Mouse (Mus musculus) limb, embryonic 11.5 days (tissue): ENCODE measurements around the gene Ccdc181. TPM values are rescaled to one million over a fixed set of nuclear protein-coding genes. Genes with fewer than 3 reads are reported as not detected.

Experiments used
- ATAC-seq: fragments of 200-750 bp; cut with Nextera tagmentation; 2 replicates; pipeline ENCODE4 v1.8.0; 2017; ENCODE audit warnings: low read depth; ENCODE audit not compliant: insufficient number of reproducible peaks, low FRiP score, low TSS enrichment
- DNase-seq: peaks from one replicate; pipeline ENCODE4 v3.0.0-alpha.2; 2015; ENCODE audit warnings: low spot score
- H3K27ac ChIP-seq: fragments of 300-500 bp; sonication (generic); replicated peaks from 2 replicates; pipeline ENCODE4 v1.5.1; 2014; ENCODE audit warnings: low read depth, mild to moderate bottlenecking, low read length
- H3K27me3 ChIP-seq: fragments of 300-500 bp; sonication (generic); 2 replicates; pipeline ENCODE4 v1.6.1; 2014; ENCODE audit warnings: mild to moderate bottlenecking, low read length, mixed read lengths; ENCODE audit not compliant: control insufficient read depth, insufficient read depth
- H3K36me3 ChIP-seq: fragments of 300-500 bp; sonication (generic); 2 replicates; pipeline ENCODE4 v1.6.1; 2014; ENCODE audit warnings: mild to moderate bottlenecking, low read length, moderate library complexity, mixed read lengths; ENCODE audit not compliant: control insufficient read depth, insufficient read depth
- H3K4me1 ChIP-seq: fragments of 300-500 bp; sonication (generic); 2 replicates; pipeline ENCODE4 v1.6.1; 2014; ENCODE audit warnings: low read length, mixed read lengths; ENCODE audit not compliant: control insufficient read depth, insufficient read depth
- H3K4me2 ChIP-seq: fragments of 300-500 bp; sonication (generic); 2 replicates; pipeline ENCODE4 v1.6.1; 2014; ENCODE audit warnings: low read depth, mild to moderate bottlenecking, moderate library complexity; ENCODE audit not compliant: severe bottlenecking
- H3K4me3 ChIP-seq: fragments of 300-500 bp; sonication (generic); 2 replicates; pipeline ENCODE4 v1.5.1; 2014; ENCODE audit warnings: low read depth, low read length
- H3K9ac ChIP-seq: fragments of 300-500 bp; sonication (generic); 2 replicates; pipeline ENCODE4 v1.6.1; 2014; ENCODE audit warnings: mild to moderate bottlenecking, low read length
- H3K9me3 ChIP-seq: fragments of 300-500 bp; sonication (generic); 2 replicates; pipeline ENCODE4 v1.6.1; 2016; ENCODE audit warnings: low read length; ENCODE audit not compliant: control insufficient read depth
- WGBS: fragments of 180-500 bp; shearing (Covaris S2); extraction: QIAGEN DNeasy Blood & Tissue Kit; methylation state at CpG from one replicate; pipeline ENCODE4 v1.1.7; 2014; 5-methylcytosine and 5-hydroxymethylcytosine counted together
- polyA plus RNA-seq: library from polyadenylated mRNA; unstranded; fragments of >200 nt; fragmentation: Nextera tagmentation; extraction: Ambion mirVana; gene quantifications from 2 replicates; pipeline ENCODE4 v1.2.1, GENCODE M21; 2014

Gene Ccdc181
- polyA plus RNA-seq, 1 experiment from 2014 or later = 10.2 TPM

DNA sequence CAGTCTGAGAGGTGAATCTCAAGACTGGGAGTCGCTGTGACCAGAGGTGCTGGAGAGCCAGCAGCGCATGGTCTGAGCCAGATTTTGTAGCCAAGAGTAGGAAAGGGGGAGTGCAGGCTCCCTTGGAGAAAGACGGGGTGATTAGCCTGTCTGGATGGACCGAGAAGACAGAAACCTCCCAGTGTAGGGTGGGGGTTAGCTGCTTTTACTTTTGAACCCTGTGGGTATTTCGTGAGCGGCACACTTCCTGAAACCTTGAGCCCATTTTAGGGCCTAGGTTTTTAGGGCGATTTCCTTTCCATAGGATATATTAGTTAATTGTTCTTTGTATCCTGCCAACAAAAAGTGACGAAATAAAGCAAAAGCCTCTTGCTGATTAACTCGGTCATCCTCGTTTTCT is 27.4 kb upstream of the Ccdc181 start:
- ATAC-seq = no peak
- WGBS = 13% methylated on average over 10 of the region's 10 CpGs
- H3K9me3 ChIP-seq = no peaks in the 10 kb centered on the region
- peak; percentile 34 for DNase-seq
- H3K9ac ChIP-seq = peak overlapping the region; percentile 49
- no peak overlapping the region for H3K27ac ChIP-seq
- H3K4me2 ChIP-seq = peak overlapping the region; percentile 48
- H3K27me3 ChIP-seq = no peaks in the 10 kb centered on the region
- H3K4me1 ChIP-seq = peaks cover 14% of the 10 kb centered on the region
- peak overlapping the region; percentile 66 for H3K4me3 ChIP-seq
- no peaks in the 10 kb centered on the region for H3K36me3 ChIP-seq

DNA sequence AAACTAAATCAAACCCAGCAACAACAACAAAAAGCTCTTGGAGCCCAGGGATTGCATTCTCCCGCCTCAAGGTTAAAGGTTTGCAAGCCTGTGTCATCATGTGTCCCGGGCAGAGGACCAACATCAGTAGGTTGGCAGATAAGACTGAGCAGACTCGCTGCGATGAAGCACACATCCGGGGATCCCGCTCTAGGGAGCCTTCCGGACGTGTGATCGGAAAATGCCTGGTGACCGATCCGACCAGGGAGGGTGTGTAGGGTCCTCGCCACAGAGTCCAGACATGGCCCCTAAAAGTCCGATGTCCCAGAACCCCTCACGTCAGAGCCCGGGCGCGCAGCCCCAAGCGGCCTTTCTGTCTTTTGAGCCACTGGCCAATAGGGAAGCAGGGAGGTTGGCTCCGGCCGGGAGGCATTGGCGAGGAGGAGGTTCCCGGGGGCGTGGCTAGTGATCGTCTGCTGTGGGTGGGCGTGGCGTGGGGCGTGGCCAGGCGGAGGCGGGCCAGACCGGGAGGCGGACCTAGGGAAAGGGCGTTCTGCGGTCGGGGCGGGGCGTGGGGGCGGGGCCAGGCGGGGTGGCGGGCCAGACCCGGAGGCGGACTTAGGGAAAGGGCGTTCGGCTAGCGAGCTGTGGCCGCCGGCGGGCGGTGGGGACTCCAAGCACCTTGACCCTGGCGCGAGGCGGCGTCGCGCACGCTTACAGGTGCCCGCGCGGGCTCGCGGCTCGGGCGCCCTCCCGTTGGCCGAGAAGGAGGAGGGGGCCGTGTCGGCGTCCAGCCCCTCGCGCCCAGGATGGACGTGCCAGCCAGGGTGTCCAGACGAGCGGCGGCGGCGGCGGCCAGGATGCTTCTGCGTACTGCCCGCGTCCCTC is 26.7 kb upstream of the Ccdc181 start, which contains the start of gene Slc19a2:
Slc19a2 (plus strand) TSS at position 582 of the 867 bp plus-strand sequence.
- DNase-seq (peak; percentile 100), ATAC-seq (peak; percentile 96)
- H3K4me2 ChIP-seq = peak within 1 kb of the TSS; percentile 86
- H3K4me1 ChIP-seq = peaks cover 14% of the 10 kb centered on the region
- H3K4me3 ChIP-seq = peak within 1 kb of the TSS; percentile 66
- H3K9ac ChIP-seq = peak within 1 kb of the TSS; percentile 63
- H3K36me3 ChIP-seq = no peaks in the 10 kb centered on the region
- no peaks in the 10 kb centered on the region for H3K9me3 ChIP-seq
- H3K27ac ChIP-seq = no peak within 1 kb of the TSS
- H3K27me3 ChIP-seq = no peaks in the 10 kb centered on the region
- WGBS = under 1% methylated on average over 50 of the region's 79 CpGs

DNA sequence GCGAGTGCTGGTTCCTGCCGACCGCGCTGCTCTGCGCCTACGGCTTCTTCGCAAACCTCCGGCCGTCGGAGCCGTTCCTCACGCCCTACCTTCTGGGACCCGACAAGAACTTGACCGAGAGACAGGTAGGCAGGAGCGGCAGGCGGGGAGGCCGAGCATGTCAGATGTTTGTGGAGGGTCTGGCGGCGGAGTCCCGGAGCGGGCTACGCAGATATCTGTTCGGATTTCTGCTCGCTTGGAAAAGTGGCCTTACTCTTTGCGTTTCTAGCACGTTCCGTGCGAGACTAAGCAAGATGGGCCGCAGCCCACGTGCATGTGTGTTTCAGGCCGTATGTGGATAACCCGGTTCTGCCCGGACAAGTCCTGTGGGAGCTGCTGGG is 26.1 kb upstream of the Ccdc181 start:
- Histone ChIP-seq H3K9ac (peak overlapping the region; percentile 63), H3K36me3 (no peaks in the 10 kb centered on the region), H3K4me3 (peak overlapping the region; percentile 66), H3K27ac (no peak overlapping the region), H3K4me1 (peaks cover 14% of the 10 kb centered on the region), H3K27me3 (no peaks in the 10 kb centered on the region), H3K9me3 (no peaks in the 10 kb centered on the region), H3K4me2 (peak overlapping the region; percentile 86)
- WGBS = under 1% methylated on average over 33 of the region's 33 CpGs
- no peak for DNase-seq
- peak; percentile 10; the same call in 1 of the 2 replicates for ATAC-seq

DNA sequence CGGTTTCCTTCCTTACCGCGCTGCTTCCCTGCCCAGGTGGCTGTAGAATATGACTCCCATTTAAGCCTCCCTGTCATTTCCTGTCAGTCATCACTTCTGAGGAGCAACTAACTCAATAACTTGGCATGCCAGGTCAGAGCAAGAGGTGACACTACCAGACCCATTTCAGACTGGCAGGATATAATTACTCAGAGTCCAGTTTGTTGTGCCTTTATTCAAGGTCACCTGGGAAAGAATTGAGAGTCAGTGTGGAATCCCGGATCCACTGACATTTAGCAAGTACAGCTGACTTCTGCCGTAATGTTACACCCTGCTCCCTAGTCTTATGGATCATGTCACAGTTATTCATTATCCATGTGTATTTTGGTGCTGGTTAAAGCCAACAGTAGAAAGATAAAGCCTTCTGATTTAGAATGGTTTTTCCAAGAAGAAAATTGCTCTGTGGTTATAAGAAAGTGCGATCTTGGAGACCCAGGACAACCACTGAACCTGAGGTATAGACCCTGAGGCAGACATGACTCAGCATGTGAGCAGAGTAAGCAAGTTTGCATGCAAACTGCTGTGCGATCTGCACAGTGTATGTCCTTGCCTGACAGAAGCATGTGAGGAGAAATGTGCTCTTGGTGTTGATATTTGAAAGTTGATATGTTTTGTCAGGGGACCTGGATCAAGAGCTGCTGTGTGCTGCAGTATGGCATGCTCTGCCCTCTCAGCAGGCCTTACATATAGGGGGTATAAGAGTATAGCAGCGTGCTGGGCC is 24.8 kb upstream of the Ccdc181 start:
- Histone ChIP-seq H3K4me1 (peaks cover 14% of the 10 kb centered on the region), H3K36me3 (no peaks in the 10 kb centered on the region), H3K27me3 (no peaks in the 10 kb centered on the region), H3K4me2 (peak overlapping the region; percentile 86), H3K9me3 (no peaks in the 10 kb centered on the region), H3K4me3 (peak overlapping the region; percentile 66), H3K27ac (no peak overlapping the region), H3K9ac (no peak overlapping the region)
- DNase-seq = no peak
- WGBS = 62% methylated on average over 8 of the region's 8 CpGs
- no peak for ATAC-seq

DNA sequence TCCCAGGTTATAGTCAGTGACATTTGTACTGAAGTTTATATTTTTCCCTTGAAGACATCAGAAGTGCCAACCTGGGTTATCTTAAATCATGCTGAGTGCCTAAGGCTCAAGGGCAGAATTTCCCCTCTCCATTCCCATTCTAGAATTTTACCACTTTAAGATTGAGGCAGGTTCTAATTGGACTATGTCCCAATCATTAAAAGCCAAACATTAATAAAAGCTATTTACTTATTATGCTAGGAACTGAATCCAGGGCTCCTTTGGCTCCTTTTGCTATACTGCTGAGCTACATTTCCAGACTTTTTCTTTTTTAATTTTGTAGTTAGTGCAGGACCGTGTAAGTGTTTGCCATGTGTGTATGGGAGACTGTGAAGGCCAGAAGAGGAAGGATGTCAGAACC is 23.9 kb upstream of the Ccdc181 start:
- H3K36me3 ChIP-seq = no peaks in the 10 kb centered on the region
- ATAC-seq (no peak), DNase-seq (no peak)
- 88% methylated on average over 1 of the region's 1 CpGs for WGBS
- H3K27ac ChIP-seq = no peak overlapping the region
- no peaks in the 10 kb centered on the region for H3K9me3 ChIP-seq
- no peaks in the 10 kb centered on the region for H3K27me3 ChIP-seq
- H3K4me3 ChIP-seq = no peak overlapping the region
- H3K4me1 ChIP-seq = peaks cover 14% of the 10 kb centered on the region
- H3K9ac ChIP-seq = no peak overlapping the region
- no peak overlapping the region for H3K4me2 ChIP-seq

DNA sequence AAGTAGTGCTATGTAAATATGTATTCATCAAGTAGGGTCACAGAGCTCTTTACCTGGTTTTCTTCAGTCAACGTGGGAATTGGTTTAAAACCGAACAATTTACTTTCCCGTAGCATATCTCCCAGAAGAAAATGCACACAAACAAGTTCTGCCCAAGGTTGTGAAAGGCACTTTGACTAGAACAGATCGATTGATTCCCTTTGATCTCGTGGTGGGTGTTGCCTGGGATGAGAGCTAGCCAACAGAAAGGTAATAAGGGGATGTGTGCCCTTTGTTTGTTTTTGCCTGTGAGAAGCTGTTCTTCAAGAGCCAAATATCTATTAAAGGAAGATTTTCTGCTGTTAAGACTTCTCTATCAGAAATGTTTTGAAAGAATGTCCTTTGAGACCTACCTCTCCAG is 22.8 kb upstream of the Ccdc181 start:
- H3K9ac ChIP-seq = no peak overlapping the region
- no peak for DNase-seq
- H3K4me2 ChIP-seq = no peak overlapping the region
- H3K27me3 ChIP-seq = no peaks in the 10 kb centered on the region
- no peak overlapping the region for H3K27ac ChIP-seq
- ATAC-seq = no peak
- no peaks in the 10 kb centered on the region for H3K9me3 ChIP-seq
- 68% methylated on average over 5 of the region's 5 CpGs for WGBS
- H3K4me3 ChIP-seq = no peak overlapping the region
- H3K4me1 ChIP-seq = peaks cover 14% of the 10 kb centered on the region
- 0 out of 2 replicates have a peak, but pooled peaks cover 3% of the 10 kb centered on the region for H3K36me3 ChIP-seq

DNA sequence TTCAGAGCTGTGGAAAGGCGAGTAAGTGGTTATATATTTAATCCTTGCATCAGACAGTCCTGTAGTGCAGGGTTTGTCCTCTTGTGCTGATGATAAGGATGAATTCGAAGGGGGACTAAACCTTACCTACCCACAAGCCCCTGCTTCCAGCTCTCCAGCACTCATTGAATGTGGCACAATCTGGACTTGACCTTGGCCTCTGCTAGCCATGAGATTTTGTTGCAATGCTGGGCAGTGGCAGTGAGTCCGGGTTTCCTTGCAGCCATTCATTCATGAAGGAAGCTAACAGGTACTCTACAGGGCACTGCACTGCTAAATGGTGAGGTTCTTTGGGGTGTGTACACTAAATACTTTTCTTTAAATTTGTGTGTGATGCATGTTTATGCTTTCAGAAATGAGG is 20.5 kb upstream of the Ccdc181 start:
- H3K4me2 ChIP-seq = no peak overlapping the region
- DNase-seq = no peak
- 84% methylated on average over 3 of the region's 3 CpGs for WGBS
- no peak for ATAC-seq
- no peak overlapping the region for H3K27ac ChIP-seq
- H3K36me3 ChIP-seq = 0 out of 2 replicates have a peak, but pooled peaks cover 3% of the 10 kb centered on the region
- no peaks in the 10 kb centered on the region for H3K9me3 ChIP-seq
- no peak overlapping the region for H3K9ac ChIP-seq
- peaks cover 8% of the 10 kb centered on the region for H3K4me1 ChIP-seq
- no peaks in the 10 kb centered on the region for H3K27me3 ChIP-seq
- no peak overlapping the region for H3K4me3 ChIP-seq

DNA sequence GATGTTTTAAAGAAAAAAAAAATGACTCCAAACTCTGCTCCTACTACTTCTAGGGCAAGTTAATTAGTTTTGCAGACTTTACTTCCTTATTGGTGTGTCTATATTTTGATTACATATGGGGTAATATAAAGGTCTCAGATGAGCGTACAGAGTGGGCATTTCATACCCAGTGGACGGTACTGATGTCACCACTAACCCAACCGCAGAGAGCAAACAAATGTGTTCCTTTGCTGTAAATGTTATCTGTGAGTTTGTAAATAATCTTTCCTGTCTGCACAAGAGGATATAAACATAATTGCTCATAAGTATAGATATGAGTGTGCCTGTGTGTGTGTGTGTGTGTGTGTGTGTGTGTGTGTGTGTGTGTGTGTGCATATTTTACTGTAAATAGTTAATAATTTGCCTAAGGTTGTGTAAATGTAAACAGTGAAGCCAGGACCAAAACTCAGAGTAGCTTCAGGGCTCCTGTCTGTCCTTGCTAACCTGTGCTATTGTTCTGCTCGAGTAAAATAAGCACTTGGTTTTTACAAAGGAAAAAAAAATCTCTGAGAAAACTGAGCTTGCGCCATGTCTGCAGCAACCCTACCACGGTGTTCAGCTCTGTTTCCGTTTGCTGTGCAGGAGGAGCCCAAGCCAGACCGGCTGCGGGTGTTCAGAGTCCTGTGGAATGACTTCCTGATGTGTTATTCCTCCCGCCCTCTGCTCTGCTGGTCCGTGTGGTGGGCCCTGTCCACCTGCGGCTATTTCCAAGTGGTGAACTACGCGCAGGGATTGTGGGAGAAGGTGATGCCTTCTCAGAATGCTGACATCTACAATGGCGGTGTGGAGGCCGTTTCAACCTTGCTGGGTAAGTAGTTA is 15.0 kb upstream of the Ccdc181 start:
- DNase-seq (no peak), ATAC-seq (no peak)
- Histone ChIP-seq H3K4me3 (no peak overlapping the region), H3K4me2 (no peak overlapping the region), H3K9ac (no peak overlapping the region), H3K9me3 (no peaks in the 10 kb centered on the region), H3K27me3 (no peaks in the 10 kb centered on the region), H3K36me3 (0 out of 2 replicates have a peak, but pooled peaks cover 3% of the 10 kb centered on the region), H3K4me1 (no peaks in the 10 kb centered on the region), H3K27ac (no peak overlapping the region)
- WGBS = 84% methylated on average over 16 of the region's 16 CpGs
